Mouse (Mus musculus) T-helper 2 cell (primary cell): ENCODE data around the gene Tmem170b.

Experiments used
- in situ Hi-C: fragments of 300-600 bp; cut with MboI, MseI; formaldehyde crosslinking; loops from one replicate; pipeline ENCODE4 v1.15.1; 2025; ENCODE audit warnings: high pct_unique_total_duplicates

Tmem170b gene

GRCm38 (mm10) chr13:41605099-41606010 lies at the start of gene Tmem170b:
TSS of gene Tmem170b (plus strand) at chr13:41605907.
- in situ Hi-C loops: no loop called here

- in situ Hi-C loops: no loop called here
These were observed 44.7 kb upstream of the Tmem170b start for GRCm38 (mm10) chr13:41561024-41561423.

GRCm38 (mm10) chr13:41568421-41568820 lies 37.3 kb upstream of the Tmem170b start:
- in situ Hi-C loops: loop anchor here (5.0 kb wide), 1 partner anchor 286 kb away; no protein-coding TSS in a partner anchor

DNA sequence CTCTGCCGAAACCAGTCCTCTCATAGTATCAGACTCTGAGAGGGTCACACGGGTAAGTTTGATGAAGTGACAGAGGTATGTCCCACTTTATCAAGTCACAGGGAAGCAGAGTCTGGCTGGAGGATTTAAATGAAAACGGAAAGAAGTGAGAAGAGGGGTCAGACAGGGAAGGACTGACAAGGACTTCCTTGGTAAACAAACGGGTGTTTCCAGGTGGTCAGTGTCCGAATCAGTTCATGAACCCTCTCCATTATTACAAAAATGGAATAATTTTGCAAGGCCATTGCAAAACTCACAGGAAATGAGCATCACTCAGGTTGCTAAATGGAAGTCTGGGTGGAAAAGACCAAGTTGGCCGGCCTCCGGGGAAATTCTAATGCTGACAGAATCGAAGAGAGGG lies 36.8 kb upstream of the Tmem170b start:
- in situ Hi-C loops: loop anchor here (5.0 kb wide), 1 partner anchor 287 kb away; no protein-coding TSS in a partner anchor

DNA sequence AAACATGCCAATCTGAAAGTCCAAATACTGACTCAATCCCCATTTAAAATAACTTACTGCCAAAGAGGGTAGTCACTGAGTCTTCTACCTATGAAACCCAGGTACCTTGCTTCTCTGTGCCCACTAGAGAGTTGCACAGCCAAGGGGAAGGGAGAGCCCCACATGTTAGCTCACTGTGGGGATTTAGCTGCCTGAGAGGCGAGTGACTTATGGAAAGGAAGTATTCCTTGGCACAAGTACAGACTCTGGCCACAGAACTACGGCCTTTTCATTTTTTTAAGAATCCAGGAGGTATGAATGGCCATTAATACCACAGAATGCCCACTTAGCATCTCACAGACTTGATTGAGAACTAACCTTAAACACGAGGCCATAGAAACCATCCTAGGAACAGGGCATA lies 35.9 kb upstream of the Tmem170b start:
- in situ Hi-C loops: loop anchor here (5.0 kb wide), 2 partner anchors 267 to 287 kb away; no protein-coding TSS in a partner anchor

DNA sequence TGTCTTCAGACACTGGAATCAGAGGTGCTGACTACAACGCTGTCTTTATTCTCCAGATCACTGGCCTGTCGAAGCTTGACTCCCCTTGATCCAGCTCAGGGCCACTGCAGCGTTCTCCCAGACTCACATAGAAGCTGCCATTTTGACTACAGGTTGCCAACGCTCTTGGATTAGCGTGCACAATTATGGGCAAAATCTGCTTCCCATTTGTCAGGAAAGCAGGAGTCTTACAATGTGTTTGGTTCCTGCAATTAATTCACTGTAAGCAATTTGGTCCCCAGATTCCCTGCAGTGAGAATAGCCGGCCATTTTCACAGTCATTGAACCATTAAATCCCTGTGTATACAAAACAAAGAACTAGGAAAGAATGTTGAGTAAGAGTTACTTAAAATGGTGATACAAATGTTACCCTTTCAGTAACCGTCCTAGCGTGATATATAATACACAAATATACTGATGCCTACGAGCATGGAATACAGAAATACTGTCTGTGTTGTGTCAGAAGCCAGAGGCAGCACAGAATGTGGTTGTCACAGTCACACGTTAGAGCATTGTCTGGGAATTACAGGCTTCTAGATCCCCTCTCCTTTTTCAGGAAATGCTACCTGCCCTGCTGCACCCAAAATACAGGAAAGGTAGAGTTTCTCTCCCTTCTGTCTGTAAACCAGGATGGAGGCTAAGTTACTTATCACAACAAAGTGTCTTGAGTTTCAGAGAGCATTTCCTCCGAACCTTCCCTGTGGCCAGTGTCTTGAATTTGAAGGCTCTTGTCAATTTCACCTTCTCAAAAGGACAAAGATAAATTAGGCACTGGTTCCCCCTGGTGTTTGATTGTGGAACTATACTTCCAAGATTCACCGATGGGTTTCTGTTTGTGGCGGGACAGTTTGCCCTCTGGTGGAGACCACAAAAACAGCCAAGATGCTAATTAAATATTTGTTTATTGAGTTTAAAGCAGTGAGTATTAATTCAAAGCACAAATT lies 34.0 kb upstream of the Tmem170b start:
- in situ Hi-C loops: loop anchor here (5.0 kb wide), 1 partner anchor 269 kb away; no protein-coding TSS in a partner anchor

- in situ Hi-C loops: loop anchor here (5.0 kb wide), 1 partner anchor 270 kb away; no protein-coding TSS in a partner anchor
These were observed 33.4 kb upstream of the Tmem170b start for GRCm38 (mm10) chr13:41572351-41572735.

DNA sequence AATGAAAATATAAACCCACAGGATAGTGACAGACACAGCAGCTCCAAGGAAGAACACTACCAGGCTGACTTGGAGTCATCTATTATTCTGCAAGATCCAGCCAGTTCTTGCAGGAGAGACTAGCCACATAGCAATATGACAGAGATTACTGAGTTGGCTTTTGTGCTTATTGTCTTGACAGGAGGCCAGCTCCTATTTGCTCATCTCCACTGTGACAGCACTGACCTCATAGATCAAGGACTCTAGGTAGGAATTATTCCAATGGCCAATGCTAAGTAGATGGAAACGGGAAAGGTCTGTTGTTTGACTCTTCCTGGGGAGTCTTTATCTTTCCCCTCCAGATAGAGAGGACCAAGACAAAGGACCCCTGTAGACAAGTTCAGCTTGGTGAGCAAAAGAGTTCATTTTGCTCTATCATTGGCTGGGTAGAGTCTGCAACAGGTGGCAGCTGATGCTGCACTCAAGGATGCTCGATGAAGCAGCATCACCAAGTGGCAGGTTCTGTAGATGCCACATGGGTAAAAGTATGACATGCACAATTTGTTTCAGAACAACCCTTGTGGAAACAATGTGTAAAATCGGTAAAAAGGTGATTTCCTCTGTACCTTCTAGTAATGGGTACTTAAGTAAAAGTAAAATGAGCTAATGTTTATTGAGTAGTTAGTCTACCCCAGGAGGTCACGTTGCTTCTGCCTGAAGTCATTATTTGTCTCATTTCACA lies 32.4 kb upstream of the Tmem170b start:
- in situ Hi-C loops: loop anchor here (5.0 kb wide), 1 partner anchor 271 kb away; no protein-coding TSS in a partner anchor

DNA sequence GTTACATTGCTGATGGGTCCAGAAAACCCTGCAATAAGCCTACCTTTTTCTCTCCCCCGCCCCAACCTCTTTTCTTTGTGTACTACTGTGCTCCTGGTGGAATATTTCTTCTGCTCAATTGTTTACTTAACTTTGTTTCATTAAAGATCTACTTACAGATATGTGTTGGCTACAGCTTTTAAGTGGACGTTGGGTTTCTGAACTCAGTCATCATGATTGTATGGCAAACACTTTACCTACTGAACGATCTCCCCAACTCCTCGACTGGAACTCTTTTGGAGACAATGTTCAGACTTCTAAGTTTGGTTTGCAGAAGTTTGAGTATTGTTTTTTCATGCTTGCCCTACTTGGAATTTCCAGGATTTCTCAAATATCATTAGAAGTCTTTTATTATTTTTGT lies 24.6 kb upstream of the Tmem170b start:
- in situ Hi-C loops: no loop called here

- in situ Hi-C loops: no loop called here
These were observed 21.9 kb upstream of the Tmem170b start for GRCm38 (mm10) chr13:41583666-41584357.

GRCm38 (mm10) chr13:41584358-41584680 lies 21.4 kb upstream of the Tmem170b start:
- in situ Hi-C loops: no loop called here

DNA sequence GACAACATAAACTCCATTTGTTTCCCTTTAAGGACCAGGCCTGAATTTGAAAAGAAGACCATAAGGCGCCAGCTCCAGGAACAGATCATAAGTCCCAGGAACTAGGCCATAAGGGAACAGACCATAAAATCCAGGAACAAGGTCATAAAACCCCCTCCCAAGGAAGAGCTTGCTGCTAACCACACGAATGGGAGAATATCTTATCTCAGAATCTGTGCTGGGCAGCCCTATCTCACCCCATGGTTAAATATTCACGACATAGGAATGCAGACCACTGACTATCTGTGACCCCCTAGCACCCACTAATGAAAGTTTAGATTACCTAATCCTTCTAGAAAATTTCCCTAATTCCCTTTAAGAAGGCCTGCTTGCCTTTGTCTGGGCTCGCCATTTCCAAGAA lies 20.8 kb upstream of the Tmem170b start:
- in situ Hi-C loops: no loop called here

DNA sequence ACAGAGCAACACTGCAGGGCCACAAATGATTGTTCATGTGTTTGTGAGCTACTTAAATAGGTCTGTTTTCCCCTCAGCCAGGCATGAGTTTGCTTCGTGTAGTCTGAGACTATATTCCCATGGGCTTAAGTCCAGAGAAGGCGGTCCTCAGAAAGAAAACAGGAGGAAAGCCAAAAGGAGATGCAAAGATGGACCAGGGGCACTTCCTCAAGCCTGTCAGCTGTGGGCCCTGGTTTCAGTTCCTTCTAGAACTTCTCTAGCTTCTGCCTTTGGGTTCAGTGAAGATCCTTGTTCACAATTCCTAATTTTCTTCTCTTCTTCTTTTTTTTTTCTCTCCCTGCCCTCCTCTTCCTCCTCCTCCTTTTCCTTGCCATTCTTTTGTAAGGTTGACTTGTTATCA lies 9.0 kb upstream of the Tmem170b start:
- in situ Hi-C loops: no loop called here

DNA sequence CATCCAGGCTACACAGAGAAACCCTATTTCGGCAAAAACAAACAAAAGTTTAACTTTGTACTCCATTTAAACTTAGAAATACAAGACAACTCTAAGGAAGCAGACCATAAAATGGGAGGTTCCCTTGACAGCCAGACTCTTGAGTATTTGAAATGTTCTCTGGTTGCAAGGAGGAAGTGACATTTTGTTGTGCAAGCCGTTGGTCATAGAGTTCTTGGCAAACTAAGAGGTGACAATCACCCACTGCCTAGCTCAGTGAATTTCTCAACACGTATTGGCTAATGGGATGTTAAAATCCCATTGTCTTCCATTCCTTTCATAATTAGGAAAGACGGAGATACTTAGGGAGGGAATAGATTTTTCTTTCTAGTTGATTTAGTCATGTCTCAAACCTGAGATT lies 5.7 kb upstream of the Tmem170b start:
- in situ Hi-C loops: no loop called here

DNA sequence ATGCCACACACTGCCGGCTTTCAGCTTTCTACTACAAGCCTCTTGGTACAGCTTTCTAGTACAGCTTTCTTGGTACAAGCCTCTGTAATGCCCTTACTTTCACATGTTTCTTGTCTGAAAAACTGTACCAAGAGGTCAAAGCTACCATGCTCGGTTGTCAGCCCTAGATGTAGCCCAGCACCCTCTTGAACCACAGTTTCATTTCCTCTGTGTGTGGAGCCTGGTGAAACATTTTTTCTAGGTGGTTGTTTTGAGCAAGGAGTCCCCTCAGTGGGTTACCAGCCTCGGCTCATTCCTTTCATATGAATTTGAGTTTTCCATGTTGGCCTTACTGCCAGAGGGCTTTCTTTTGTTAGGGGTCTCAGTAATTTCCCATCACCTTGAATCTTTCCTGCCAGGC lies 4.7 kb upstream of the Tmem170b start:
- in situ Hi-C loops: no loop called here

DNA sequence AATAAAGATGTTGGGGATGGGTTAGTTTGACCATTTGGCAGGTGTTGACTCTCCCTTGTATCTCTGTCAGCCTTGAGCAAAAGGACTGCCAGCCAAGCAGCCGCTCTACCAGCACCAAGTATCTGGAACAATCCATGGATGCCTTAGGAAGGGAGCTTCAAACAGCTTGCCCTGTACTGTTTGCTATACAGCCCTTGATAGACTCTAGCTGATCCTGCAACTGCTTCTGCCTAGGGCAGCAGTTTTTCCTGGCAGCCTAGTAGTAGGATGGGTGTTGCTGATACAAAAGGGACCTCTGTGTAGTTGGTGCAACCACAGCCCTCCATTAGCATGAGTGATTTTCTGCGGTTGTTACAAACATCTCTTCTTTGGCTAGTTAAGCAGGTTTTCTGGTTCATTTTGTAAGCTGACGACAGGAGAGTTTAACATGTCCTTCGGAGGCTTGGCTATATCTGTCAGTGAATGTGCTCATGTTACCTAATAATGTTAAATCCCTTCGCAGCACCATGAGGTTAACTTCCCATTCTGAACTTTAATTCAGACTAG lies 1.7 kb upstream of the Tmem170b start:
- in situ Hi-C loops: no loop called here

DNA sequence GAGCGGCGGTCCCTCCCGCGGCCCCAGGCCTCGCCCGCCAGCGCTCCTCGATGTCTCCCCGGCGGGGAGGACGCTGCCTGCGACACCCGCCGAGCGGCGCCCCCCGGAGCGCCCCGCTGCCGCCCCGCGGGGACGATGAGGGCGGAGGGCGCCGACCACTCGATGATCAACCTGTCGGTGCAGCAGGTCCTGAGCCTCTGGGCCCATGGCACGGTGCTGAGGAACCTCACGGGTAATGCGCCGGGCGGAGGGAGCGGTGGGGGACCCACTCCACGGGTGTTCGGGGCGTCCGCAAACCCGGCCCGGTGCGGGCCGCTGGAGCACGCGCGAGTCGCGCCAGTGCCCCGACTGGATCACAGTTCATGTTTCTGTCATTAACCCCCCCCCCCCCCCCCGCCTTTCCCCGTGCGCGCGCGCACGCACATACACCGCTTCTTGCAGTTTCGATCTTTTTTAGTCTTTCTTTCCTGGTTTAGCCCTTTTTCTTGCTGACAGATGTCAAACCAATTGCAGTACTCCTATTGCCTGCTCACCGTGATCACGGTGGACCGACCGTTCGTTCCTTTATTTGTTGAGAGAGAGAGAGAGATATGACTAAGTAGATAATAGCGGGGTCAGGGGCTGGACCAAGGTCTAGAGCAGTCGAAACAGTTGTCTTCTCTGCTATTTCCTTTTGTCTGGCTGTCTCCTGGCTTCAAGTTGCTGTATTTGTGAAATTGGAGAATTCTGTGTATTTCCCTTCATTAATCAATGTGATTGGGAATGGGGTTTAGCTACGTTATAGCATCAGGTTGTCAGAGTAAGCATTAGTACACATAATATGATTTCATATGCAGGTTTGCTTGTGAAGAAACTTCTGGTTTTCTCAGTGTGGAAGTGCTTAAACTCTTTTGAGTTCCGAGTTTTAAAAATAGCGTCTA lies 634 bp downstream of the Tmem170b start:
- in situ Hi-C loops: no loop called here

DNA sequence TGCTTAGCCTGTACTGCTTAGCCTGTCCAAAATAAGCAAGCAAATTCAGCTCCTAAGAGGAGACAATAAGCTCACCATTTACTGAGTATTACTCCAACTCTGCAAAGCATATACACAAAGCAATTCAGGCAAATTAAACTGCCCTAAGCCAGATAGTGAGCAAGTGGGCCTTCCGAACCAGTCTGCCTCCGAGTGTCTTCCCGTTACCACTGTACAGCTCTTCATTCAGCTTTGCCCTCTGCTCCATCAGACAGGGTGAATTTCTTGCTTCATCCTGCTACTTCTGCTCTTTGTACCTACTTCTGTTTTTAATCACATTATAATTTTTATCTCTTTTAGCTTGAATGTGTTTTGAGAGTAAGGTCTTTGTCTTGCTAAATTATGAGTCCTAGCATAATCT lies 1.9 kb downstream of the Tmem170b start:
- in situ Hi-C loops: no loop called here

DNA sequence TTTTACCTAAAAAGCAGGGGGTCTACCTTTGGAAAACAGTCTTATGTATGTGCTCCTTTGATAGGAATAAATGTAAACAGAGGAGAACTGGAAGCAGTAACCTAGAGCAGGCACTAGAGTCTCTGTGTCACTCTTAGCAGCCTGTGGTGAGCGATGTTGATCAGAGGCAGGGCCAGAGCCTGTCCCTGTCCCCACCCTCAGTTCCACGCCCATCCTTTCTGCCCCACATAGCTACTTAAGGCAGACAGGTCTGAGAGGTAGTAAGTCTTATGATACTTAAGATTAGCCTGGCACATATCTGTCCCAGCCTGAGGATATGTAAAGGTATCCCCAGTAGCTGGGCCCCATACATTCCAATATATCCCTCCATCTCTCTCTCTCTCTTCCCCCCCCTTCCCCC lies 2.9 kb downstream of the Tmem170b start:
- in situ Hi-C loops: no loop called here
